Mouse (Mus musculus) retina, postnatal 7 days (tissue): Measurements from ENCODE around the gene Shpk.

Experiments
- DNase-seq: peaks from one replicate; pipeline ENCODE4 v3.0.0-alpha.2; 2012; ENCODE audit warnings: low read depth, low spot score

Gene Shpk

DNA sequence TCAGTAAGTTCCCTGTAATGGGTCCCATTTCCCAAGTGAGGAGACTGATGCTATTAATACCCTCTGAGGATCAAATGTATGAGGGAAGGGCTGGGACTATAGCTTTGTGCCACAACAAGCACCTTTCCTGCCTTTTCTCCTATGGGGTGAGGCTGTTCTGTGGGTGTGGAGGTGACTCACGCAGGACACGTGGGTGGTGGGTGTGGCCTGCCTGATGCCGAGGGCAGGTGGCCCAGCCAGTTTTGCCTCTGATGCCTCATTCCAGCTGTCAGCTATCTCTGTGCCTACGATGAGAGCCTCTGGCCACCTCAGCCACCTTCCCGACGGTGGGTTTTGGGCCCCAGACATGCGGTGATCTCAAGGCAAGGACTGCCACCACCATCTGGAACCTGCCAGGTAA is 68.0 kb downstream of the Shpk start, which contains the start of gene Trpv3:
TSS of gene Trpv3 (plus strand) at position 122 of the 400 bp plus-strand sequence.
- no peak for DNase-seq
